Mouse (Mus musculus) ES-Bruce4 (cell line): ENCODE measurements around the gene Capn2.

Experiments
- CTCF ChIP-seq: IDR thresholded peaks from one replicate; pipeline ENCODE4 v1.8.1; 2011; ENCODE audit warnings: low read depth, low read length
- EP300 ChIP-seq: IDR thresholded peaks from 2 replicates; pipeline ENCODE4 v1.6.1; 2011; ENCODE audit warnings: low read depth, low read length; ENCODE audit not compliant: insufficient read depth
- POLR2A ChIP-seq: IDR thresholded peaks from one replicate; pipeline ENCODE4 v1.8.1; 2011; ENCODE audit warnings: low read length; ENCODE audit not compliant: insufficient read depth

GRCm38 (mm10) chr1:182426444-182426843 is 91.0 kb downstream of the Capn2 start:
- TF ChIP-seq EP300 (no peak), POLR2A (no peak), CTCF (no peak)
